Mouse (Mus musculus) kidney, postnatal 0 days (tissue): ENCODE measurements around the gene Fam133b. TPM values are rescaled to one million over a fixed set of nuclear protein-coding genes. Genes with fewer than 3 reads are reported as not detected.

Source experiments
- ATAC-seq: fragments of 200-750 bp; cut with Nextera tagmentation; replicated peaks from 2 replicates; pipeline ENCODE4 v1.8.0; 2017; ENCODE audit warnings: low read depth, moderate number of reproducible peaks, moderate TSS enrichment, moderate library complexity; ENCODE audit not compliant: low FRiP score
- DNase-seq: peaks from one replicate; pipeline ENCODE4 v3.0.0-alpha.2; 2016; ENCODE audit warnings: low spot score
- H3K27ac ChIP-seq: fragments of 300-500 bp; sonication (generic); 2 replicates; pipeline ENCODE4 v1.5.1; 2014; ENCODE audit warnings: mild to moderate bottlenecking
- H3K27me3 ChIP-seq: fragments of 300-500 bp; sonication (generic); 2 replicates; pipeline ENCODE4 v1.6.1; 2014; ENCODE audit warnings: low read length, mixed read lengths; ENCODE audit not compliant: insufficient read depth
- H3K36me3 ChIP-seq: fragments of 300-500 bp; sonication (generic); 2 replicates; pipeline ENCODE4 v1.6.1; 2014; ENCODE audit warnings: low read length, mixed read lengths; ENCODE audit not compliant: insufficient read depth
- H3K4me1 ChIP-seq: fragments of 300-500 bp; sonication (generic); replicated peaks from 2 replicates; pipeline ENCODE4 v1.6.1; 2014; ENCODE audit warnings: antibody characterized with exemption, low read length, mixed read lengths; ENCODE audit not compliant: insufficient read depth
- H3K4me2 ChIP-seq: fragments of 300-500 bp; sonication (generic); 2 replicates; pipeline ENCODE4 v1.6.1; 2014; ENCODE audit warnings: mild to moderate bottlenecking, low read length, moderate library complexity, mixed read lengths
- H3K4me3 ChIP-seq: fragments of 300-500 bp; sonication (generic); replicated peaks from 2 replicates; pipeline ENCODE4 v1.5.1; 2014; ENCODE audit warnings: low read depth, low read length
- H3K9ac ChIP-seq: fragments of 300-500 bp; sonication (generic); 2 replicates; pipeline ENCODE4 v1.6.1; 2014; ENCODE audit warnings: low read depth, low read length
- H3K9me3 ChIP-seq: fragments of 300-500 bp; sonication (generic); replicated peaks from 2 replicates; pipeline ENCODE4 v1.6.1; 2016; ENCODE audit warnings: low read length, inconsistent platforms, mixed read lengths
- CTCF ChIP-seq: IDR thresholded peaks from 2 replicates; pipeline ENCODE4 v1.5.1; 2016; ENCODE audit warnings: antibody characterized with exemption, low read depth, mild to moderate bottlenecking, moderate library complexity
- WGBS: fragments of 180-500 bp; shearing (Covaris S2); extraction: QIAGEN DNeasy Blood & Tissue Kit; methylation state at CpG from one replicate; pipeline ENCODE4 v1.1.7; 2014; 5-methylcytosine and 5-hydroxymethylcytosine counted together
- polyA plus RNA-seq: library from polyadenylated mRNA; unstranded; fragments of >200 nt; fragmentation: Nextera tagmentation; extraction: Ambion mirVana; gene quantifications from 2 replicates; pipeline ENCODE4 v1.2.1, GENCODE M21; 2015

Fam133b gene
- polyA plus RNA-seq, 1 experiment from 2014 or later, result 31.0 TPM

GRCm38 (mm10) chr5:3501564-3502001 lies 42.0 kb upstream of the Fam133b start:
- no peak for TF ChIP-seq CTCF
- peak overlapping the region; percentile 42; the same call in 1 of the 2 replicates for H3K27ac ChIP-seq
- ATAC-seq (peak; percentile 66; the same call in 1 of the 2 replicates), DNase-seq (peak; percentile 29)
- peaks cover 11% of the 10 kb centered on the region for H3K4me1 ChIP-seq
- H3K4me2 ChIP-seq, result peak overlapping the region; percentile 3; the same call in 1 of the 2 replicates
- H3K27me3 ChIP-seq, result no peaks in the 10 kb centered on the region
- 16% methylated on average over 8 of the region's 8 CpGs for WGBS
- no peaks in the 10 kb centered on the region for H3K9me3 ChIP-seq
- 0 out of 2 replicates have a peak overlapping the region, but pooled peaks have one; percentile 27 for H3K9ac ChIP-seq
- H3K36me3 ChIP-seq, result no peaks in the 10 kb centered on the region
- H3K4me3 ChIP-seq, result no peak overlapping the region

GRCm38 (mm10) chr5:3502610-3503350 lies 40.9 kb upstream of the Fam133b start:
- H3K27ac ChIP-seq, result peak overlapping the region; percentile 47; the same call in 1 of the 2 replicates
- peak; percentile 41; the same call in 1 of the 2 replicates for ATAC-seq
- TF ChIP-seq CTCF, result no peak
- WGBS, result 46% methylated on average over 11 of the region's 11 CpGs
- peaks cover 11% of the 10 kb centered on the region for H3K4me1 ChIP-seq
- H3K4me3 ChIP-seq, result no peak overlapping the region
- H3K27me3 ChIP-seq, result no peaks in the 10 kb centered on the region
- no peak overlapping the region for H3K9ac ChIP-seq
- H3K36me3 ChIP-seq, result no peaks in the 10 kb centered on the region
- peak; percentile 57 for DNase-seq
- no peaks in the 10 kb centered on the region for H3K9me3 ChIP-seq
- no peak overlapping the region for H3K4me2 ChIP-seq

GRCm38 (mm10) chr5:3503373-3503772 lies 40.3 kb upstream of the Fam133b start:
- no peak overlapping the region for H3K4me3 ChIP-seq
- H3K9ac ChIP-seq, result no peak overlapping the region
- H3K4me2 ChIP-seq, result no peak overlapping the region
- H3K4me1 ChIP-seq, result peaks cover 11% of the 10 kb centered on the region
- 78% methylated on average over 4 of the region's 4 CpGs for WGBS
- H3K27ac ChIP-seq, result peak overlapping the region; percentile 47; the same call in 1 of the 2 replicates
- no peak for DNase-seq
- H3K27me3 ChIP-seq, result no peaks in the 10 kb centered on the region
- no peaks in the 10 kb centered on the region for H3K36me3 ChIP-seq
- TF ChIP-seq CTCF, result no peak
- no peak for ATAC-seq
- no peaks in the 10 kb centered on the region for H3K9me3 ChIP-seq

- no peaks in the 10 kb centered on the region for H3K9me3 ChIP-seq
- no peak overlapping the region for H3K4me2 ChIP-seq
- TF ChIP-seq CTCF, result no peak
- ATAC-seq, result no peak
- no peaks in the 10 kb centered on the region for H3K36me3 ChIP-seq
- no peaks in the 10 kb centered on the region for H3K27me3 ChIP-seq
- WGBS, result 74% methylated on average over 9 of the region's 9 CpGs
- H3K4me1 ChIP-seq, result peaks cover 11% of the 10 kb centered on the region
- H3K4me3 ChIP-seq, result no peak overlapping the region
- DNase-seq, result no peak
- H3K9ac ChIP-seq, result no peak overlapping the region
- H3K27ac ChIP-seq, result no peak overlapping the region
Measured at GRCm38 (mm10) chr5:3503836-3504323, 39.8 kb upstream of the Fam133b start.

- WGBS, result 75% methylated on average over 4 of the region's 4 CpGs
- no peak for ATAC-seq
Measured at GRCm38 (mm10) chr5:3504453-3504852, 39.2 kb upstream of the Fam133b start.

GRCm38 (mm10) chr5:3505553-3505952 lies 38.1 kb upstream of the Fam133b start:
- Histone ChIP-seq H3K27ac (no peak overlapping the region), H3K9ac (no peak overlapping the region), H3K4me3 (no peak overlapping the region), H3K36me3 (no peaks in the 10 kb centered on the region), H3K27me3 (no peaks in the 10 kb centered on the region), H3K9me3 (no peaks in the 10 kb centered on the region), H3K4me1 (peaks cover 11% of the 10 kb centered on the region), H3K4me2 (no peak overlapping the region)
- no peak for TF ChIP-seq CTCF
- 87% methylated on average over 2 of the region's 2 CpGs for WGBS
- ATAC-seq (no peak), DNase-seq (no peak)

More at GRCm38 (mm10) chr5:3504453-3504852, 39.2 kb upstream of the Fam133b start:
- DNase-seq, result no peak
- no peak overlapping the region for H3K4me3 ChIP-seq
- no peaks in the 10 kb centered on the region for H3K9me3 ChIP-seq
- no peak overlapping the region for H3K4me2 ChIP-seq
- H3K27ac ChIP-seq, result no peak overlapping the region
- H3K36me3 ChIP-seq, result no peaks in the 10 kb centered on the region
- no peaks in the 10 kb centered on the region for H3K27me3 ChIP-seq
- H3K9ac ChIP-seq, result no peak overlapping the region
- TF ChIP-seq CTCF, result no peak
- H3K4me1 ChIP-seq, result peaks cover 11% of the 10 kb centered on the region
